Mouse (Mus musculus) embryonic stem cell, embryonic (primary cell): ENCODE data around the gene Olfr1371.
"Not testable (repeated sequence)": the region's sequence is repeated elsewhere in the genome, so short reads cannot be mapped to it uniquely, and the experiment has no call there.

Source experiments
- CTCF ChIA-PET, 4 experiments: fragments of 300-600 bp in 2 of 4; fragments of 350-600 bp in 2 of 4; sonication (Branson Sonifier 250); formaldehyde crosslinking; loops; one replicate each; lab custom pipeline; 2022; ENCODE audit warnings: inconsistent platforms in 2 of 4; lab: Charles Lee
- POLR2A ChIA-PET, 4 experiments: fragments of 300-600 bp in 2 of 4; fragments of 350-600 bp in 2 of 4; sonication (Branson Sonifier 250); formaldehyde crosslinking; loops; one replicate each; lab custom pipeline; 2022; ENCODE audit warnings: antibody characterized with exemption in 4 of 4, inconsistent platforms in 1 of 4; lab: Charles Lee

The Olfr1371 gene

DNA sequence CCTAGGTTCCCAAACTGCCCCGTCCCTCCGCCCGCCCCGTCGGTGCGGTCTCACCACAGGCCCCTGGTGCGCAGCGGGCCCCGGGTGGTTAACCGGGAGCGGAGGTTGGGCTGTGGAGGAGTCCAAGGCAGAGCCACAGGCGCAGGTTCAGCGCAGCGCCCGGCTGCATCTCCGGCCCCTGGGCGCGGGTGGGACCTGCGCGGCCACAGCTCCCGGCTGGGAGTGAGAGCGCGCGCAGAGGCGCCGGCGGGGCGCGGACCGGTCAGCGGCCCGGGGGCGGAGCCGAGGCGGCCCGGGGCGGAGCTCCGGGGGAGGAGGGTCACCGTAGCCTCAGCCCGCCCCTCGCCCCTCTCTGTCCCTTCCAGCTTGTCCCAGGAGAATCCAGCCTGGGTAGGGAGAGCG, 45.9 kb downstream of the Olfr1371 start:
- CTCF ChIA-PET = not testable (repeated sequence)
- POLR2A ChIA-PET = interaction anchor here in 1 of 4 experiments (0.6 to 1.1 kb wide), 2 partner anchors 179 to 193 kb away, joined by 3 read pairs; partner anchors contain the start of gene Vdac1

DNA sequence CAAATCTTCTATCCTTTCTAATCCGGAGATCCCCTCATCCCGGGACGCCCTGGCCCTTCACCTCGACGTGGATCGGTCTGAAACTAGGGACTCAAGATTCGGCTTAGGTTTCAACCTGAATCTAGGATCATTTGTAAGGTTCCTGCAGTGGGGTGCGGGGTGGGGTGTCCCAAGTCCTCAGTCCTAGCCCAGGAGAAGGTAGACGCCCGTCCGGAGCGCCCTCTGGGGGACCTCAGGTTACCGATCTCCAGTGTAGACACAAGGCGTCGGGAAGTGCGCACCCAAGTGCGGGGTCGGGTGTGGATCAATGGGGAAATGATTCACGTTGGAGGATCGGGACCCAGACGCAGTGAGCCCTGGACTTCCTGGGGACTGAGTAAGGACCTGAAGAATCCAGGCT, 46.7 kb downstream of the Olfr1371 start:
- ChIA-PET POLR2A (interaction anchor here in 1 of 4 experiments (1.1 kb wide), 1 partner anchor 194 kb away, joined by 3 read pairs; the partner anchor contains the start of gene Vdac1), CTCF (no interaction called here)

DNA sequence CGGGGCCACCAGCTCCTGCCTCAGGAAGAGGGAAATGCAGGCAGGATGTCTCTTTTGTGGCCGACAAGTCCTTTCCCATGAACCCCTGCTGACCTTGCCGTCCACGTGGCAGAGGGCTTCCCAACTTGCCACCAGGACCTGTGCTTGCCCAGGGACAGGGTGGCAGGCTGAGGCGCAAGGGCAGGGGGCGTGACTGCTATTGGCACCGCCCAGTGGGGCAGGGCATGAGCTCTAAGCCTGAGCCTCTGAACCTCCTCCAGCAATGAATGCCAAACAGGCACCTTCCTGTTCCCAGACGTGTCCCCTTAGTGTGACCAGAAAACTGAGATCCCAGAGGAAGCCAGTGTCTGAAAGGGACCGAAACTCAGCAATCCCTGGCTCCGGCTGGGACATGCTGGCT, 49.9 kb downstream of the Olfr1371 start:
- ChIA-PET CTCF (no interaction called here), POLR2A (interaction anchor here in 2 of 4 experiments (0.6 to 1.1 kb wide), 2 partner anchors 58 to 176 kb away, joined by 3 read pairs; no protein-coding TSS in a partner anchor)
